Mouse (Mus musculus) c-Kit-positive CD71-negative TER-119-negative erythroid progenitor cells, embryonic 14.5 days (primary cell): ENCODE measurements around the gene Uck2.

Experiments used
- DNase-seq: peaks from one replicate; pipeline ENCODE4 v3.0.0-alpha.2; 2013; ENCODE audit warnings: low read depth

Gene Uck2

DNA sequence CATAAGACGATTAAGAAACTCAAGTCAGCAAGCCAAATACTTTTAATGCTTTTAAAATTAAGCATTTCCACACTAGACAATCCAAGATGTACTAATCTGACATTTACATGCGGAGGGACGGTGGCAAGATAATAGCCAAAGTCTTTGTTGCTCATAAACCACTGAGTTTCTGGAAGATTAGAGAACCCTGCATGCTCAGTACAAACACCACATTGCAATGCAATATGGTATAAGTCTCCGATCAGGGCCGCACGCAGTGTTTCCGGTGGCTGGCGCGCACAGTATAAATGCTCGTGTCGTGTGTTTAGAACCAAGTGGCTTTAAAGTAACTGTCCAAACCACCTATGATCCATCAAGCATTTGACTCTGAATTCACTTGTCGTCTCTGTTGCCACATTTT lies 31.5 kb downstream of the Uck2 start:
- no peak for DNase-seq

DNA sequence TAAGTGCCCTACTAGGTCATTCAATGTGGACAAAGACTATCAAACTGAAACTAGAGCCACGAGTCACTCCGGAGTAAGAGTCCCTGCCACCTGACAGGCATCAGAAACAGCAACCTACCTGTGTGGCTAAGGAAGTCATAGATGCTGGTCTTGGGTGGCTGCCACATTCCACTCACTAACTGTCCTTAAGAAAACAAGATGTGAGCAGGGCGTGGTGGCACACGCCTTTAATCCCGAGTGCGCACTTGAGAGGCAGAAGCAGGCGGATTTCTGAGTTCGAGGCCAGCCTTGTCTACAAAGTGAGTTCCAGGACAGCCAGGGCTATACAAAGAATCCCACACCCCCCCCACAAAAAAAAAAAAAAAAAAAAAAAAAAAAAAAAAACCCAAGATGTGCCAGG lies 35.2 kb downstream of the Uck2 start:
- no peak for DNase-seq

DNA sequence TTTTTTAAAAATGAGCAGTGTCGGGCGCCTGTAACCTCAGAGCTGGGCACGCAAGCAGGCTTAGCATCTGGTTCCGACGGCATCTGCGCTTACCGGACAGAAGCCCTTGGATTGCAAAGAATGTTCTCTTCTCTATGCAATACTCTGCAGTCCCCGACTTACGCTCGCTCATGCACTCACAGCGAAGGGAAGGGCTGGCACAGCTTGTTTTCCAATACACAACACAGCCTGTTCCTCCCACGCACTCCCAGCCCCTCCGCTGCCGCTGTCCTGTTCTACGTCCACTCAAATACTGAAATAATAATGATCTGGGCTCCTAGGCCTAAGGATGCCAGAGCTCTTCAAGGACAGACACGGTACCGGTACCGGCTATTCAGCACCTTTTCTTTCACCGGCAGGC lies 35.9 kb downstream of the Uck2 start:
- DNase-seq, result no peak

DNA sequence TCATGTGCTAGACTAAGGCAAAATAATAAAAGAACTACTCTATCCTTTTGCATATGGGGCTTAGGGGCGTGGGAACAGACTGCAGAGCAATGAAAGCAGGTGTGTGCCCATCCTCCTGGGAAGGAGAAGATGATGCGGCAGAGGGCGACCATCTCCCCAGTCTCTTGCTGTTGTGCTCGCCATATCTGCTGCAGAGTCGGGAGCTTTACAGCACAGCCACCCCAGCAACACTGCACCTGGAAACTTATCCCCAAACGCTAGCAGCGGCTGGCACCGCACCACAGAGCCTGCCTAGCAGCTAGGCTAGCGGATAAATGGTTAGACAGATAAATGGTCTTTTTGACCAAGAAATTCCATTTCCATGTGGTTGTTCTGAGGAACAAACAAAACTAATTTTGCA lies 37.2 kb downstream of the Uck2 start:
- no peak for DNase-seq

DNA sequence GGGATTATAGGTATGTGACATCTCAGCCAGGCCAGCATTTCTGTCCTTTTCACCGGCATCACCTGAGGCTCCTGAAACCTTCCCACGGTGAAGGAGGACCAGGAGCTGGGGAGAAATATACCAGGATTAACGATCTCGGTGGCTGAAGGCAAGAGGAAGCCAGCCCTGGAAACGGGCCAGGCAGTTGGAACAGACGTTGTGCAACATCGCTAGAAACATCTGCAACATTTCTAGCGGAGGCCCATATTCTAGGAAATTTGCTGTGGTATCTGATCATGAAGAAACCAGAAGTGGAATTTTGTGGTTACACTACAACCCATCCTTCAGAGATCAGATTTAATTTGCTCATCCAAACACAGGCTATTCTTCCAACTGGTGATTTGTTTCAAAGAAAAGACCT lies 38.1 kb downstream of the Uck2 start:
- DNase-seq, result peak; percentile 47

DNA sequence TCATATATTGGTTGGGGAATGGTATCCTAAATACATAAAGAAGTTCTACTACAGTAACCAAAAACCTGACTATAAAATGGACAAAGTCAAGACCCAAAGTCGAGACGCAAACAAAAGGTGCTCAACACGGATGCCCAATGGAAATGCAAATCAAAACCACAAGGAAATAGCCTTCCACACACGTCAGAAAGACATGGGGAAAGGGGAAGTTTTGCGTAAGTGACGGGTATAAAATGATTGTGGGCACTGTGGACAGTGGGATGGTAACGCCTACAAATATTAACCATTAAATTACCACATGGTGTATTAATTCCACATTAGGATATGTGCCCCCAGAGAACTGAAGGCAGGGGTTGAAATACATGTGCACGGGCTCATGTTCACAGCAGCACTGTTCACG lies 38.8 kb downstream of the Uck2 start:
- DNase-seq, result no peak

DNA sequence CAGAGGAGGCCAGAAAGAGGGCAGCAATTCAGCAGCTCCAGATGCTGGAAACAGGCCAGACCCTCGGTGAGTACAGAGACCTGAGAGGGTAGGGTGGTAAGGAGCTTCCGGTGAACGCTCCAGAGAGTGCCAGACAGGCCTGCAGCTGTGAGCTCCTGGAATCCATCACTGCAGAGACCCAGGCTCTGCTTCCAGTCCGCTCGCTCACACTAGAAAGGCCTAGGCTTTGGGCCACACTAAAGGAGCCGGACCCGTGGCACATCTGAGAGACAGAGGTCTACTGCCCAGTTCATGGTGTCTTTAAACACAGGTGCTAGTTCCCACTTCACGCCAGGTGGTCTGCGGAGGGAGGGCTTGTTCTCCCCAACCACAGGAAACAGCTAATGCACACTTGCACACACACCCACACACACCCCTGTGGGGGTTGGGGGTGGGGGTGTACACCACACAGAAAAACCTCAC lies 39.9 kb downstream of the Uck2 start:
- DNase-seq, result no peak

DNA sequence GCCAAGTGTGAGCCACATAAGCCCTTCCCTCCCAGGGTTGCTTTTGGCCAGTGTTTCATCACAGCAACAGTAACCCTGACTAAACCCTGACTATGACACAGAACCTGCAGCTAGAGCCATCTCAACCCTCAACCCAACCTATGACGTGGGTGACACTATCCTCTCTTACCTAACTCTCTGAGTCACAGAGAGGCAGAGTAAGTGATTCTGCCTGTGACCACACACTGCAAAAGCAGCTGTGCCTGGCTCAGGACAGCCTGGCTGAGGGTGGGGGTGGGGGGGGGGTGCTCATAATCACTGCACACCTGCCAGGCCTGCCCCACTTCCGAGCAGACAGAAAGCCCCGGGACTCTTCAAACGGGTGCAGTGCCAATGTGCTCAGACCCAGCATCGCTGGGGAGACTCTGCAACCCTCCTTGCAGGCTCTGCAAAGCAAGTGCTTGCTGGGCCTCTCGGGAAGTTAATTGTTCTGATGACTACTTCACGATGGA lies 42.9 kb downstream of the Uck2 start:
- peak; percentile 48 for DNase-seq

DNA sequence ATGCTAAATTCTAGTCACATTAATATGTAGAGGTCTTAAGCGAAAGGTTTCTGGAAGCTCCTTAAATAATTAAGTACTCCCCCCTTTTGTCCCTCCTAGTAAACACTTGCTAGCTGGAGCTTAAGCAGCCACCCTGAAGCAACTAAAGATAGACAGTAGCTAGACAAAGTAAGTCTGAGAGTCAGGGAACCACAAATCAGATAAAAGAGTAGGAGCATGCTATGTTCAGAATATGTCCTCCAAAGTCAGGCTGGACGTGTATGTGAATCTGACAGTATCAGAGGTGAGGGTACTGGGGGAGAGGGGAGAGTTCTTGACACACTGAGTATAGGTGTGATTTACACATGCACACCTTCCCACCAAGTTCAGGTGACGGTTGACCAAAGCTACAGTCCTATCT lies 43.6 kb downstream of the Uck2 start:
- no peak for DNase-seq

DNA sequence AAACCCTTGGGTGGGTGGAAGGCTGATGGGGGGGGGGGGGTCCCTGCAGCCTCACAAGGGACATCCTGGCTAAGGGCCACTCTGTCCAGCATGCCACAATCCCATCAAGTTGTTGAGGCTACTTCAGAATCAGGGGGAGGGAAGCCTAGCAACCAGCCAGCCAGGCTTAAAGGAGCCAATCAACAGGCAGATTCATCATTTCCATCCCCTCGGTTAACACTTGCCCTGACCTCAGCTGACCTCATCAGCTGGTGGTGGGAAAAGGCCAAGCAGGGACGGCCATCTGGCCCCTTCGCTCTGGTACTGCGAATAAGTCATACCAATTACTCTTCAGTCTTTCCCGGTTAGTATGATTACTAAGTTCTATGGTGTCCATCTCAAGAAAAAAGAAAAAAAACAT lies 44.8 kb downstream of the Uck2 start:
- DNase-seq, result no peak

DNA sequence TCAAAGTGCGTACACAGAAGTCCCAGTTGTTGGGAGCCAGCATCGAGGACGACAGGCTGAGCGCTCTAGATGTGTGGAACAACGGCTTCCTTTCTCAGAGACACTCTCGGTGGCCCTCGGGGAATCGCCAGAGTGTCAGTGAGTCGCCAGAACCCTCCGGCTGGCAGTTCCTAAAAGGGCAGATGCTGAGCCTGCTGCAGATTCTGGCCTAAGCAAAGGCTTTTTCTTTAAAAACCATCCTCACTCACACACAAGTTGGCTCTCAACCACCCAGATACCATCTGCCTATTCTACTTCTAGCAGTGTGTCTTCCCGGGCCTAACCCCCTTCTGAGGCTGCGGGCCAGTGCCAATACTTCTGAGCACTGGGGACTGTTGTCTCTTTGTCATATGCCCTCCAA lies 45.2 kb downstream of the Uck2 start:
- DNase-seq, result no peak

DNA sequence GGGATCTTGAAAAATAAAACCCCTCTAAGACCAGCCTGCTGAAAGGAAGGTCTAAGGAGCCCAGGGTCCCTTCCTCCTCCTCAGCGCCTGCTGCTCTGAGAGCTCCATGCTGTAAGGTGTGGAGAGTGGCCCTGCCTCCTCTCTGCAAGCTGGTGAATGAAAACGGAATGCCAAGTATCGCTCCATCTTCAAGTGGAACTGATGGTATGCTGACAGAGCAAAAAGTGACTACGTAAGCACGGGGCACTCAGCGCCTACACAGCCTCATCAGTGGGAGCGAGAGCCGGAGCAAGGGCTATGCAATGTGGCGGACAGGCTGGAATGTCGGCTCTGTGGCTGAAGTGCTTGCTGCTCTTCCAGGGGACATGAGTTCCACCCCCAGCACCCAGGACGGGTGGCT lies 47.3 kb downstream of the Uck2 start:
- DNase-seq, result no peak

DNA sequence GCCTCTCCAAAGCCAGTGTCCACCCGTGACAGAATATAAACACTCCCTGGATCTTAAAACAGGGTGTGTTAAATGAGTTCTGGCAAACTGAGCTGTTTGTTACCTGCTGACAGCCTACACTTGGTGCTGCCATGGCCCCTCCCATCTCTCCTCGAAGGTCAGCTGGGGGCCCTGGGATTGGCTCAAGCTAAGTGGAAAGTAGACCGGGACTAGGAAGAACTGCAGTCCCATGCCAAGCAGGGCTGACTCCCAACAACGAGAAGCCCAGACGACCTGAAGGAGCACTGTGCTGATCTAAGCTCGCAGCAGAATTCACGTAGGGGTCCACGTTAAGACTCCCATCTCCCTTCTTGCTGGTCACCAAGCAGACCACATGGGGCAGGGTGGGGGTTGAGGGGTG lies 48.3 kb downstream of the Uck2 start:
- DNase-seq, result no peak

DNA sequence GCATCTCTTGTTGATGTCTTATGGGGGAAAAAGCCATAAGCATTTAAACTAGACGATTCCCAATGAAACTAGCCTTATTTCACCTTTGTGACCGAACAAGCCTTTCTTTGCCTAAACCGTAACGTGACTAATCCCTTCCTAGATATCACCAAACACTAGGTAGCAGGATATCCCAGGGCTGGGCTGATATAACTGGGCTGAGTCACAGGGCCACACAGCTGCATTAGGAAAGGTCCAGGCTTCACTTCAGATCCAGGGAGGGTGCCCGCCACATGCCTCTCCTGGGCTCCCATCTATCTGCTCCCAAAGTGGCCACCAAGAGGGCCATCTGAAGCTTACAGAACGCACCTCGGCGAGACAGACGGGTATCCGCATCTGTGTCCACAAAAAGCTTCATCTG lies 50.8 kb downstream of the Uck2 start:
- DNase-seq, result no peak

DNA sequence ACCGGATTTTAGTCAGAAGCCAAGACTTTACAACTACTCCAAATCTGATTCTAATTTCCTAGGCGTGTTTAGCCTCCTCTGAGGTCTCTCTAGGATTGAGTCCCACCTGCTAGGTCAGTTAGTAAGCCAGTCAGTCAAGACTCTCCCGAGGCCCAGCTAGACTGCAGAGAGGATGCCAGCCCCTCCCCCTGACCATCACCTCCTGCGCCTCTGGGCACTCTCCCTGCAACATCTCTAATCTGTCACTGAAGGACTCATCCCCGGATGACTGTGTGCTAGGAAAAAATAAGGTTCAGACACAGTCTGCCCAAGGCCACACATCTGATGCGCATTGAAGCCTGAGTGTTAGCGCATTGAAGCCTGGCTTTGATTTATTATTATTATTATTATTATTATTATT lies 52.2 kb downstream of the Uck2 start:
- DNase-seq, result no peak

DNA sequence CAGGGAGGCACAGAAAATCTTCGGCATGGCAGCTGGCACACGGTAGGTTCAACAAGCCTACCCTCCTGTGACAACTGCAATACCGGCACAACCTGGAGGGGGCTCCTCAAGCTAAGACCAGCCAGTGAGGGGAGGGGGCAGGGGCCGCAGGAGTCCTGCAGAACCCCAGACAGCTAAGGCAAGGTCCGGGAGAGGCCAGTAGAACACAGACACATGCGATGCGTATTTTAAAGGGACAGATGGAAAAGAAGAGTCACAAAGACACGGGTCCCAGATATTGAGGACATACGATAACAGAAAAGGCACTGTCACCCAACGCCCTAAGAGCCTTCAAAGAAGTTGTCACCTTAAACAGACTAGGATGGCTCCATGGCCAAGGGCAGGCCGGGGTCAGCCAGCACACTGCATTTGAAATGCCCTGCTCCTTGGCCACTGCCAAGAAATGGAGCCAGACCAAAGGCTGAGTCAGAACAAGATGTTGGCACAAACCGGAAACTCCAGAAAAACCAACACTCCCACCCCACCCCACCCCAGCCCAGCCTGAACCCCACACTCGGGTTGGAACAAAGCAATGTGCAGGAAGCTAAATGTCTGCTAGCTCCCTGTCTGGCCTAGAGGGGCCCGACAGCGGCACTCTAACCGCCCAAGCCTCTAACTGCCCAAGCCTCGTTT lies 53.4 kb downstream of the Uck2 start:
- no peak for DNase-seq

DNA sequence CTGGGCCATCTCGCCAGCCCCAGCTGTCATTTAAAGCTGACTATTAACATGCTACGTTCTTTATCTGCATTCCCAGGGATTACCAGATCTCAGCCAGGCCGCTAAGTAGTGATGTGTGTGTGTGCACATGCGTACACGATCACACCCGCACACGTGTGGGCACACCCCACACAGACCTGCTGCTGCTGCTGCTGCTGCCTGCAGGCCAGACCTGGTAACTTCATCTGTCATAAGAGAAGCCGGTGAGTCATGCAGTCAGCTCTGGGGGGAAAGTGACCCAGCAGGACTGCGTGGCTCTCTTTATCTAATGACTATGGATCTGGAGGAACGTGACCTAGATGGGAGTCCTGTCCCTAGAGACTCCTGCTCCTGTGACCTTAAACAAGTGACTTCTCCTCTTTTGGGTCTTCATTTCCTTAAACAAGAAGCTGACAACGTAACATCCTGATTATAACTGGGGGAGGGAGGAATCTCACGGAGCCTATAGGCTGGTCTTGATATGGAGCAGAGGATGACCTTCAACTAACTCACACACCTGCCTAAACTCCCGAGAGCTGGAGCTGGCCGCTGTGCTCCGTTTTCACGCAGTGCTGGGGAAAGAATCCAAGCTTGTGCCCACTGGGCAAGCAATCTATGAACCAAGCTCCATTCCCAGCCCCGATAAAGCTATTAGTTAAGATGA lies 54.0 kb downstream of the Uck2 start:
- DNase-seq, result no peak

DNA sequence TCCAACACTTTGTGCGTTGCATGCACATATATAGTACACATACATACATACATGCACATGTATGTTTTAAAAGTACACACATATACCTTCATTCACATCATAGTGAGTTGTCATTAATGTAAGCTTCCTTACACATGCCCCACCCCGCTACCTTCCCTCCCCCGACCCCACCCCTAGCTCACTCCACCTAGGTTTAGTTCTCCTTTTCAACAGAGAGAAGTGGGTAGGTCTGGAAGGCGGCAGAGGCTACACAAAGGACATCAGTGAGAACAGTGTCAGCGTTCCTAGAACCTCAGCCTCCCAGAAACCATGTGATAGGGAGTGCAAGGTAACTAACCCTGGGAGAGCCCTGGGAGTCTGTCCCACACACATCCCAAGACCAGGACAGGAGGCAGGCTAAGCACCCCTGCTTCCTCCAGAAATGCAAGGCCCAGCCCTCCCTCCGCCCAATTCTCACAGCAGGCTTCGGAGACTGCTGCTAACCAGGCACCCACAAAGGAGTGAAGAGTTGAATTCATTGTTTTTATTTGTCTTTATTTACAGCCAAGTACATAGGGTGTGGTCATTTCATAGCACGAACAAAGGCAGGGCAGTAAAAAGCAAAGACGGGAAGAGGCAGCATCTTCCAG lies 62.6 kb downstream of the Uck2 start:
- DNase-seq, result no peak

DNA sequence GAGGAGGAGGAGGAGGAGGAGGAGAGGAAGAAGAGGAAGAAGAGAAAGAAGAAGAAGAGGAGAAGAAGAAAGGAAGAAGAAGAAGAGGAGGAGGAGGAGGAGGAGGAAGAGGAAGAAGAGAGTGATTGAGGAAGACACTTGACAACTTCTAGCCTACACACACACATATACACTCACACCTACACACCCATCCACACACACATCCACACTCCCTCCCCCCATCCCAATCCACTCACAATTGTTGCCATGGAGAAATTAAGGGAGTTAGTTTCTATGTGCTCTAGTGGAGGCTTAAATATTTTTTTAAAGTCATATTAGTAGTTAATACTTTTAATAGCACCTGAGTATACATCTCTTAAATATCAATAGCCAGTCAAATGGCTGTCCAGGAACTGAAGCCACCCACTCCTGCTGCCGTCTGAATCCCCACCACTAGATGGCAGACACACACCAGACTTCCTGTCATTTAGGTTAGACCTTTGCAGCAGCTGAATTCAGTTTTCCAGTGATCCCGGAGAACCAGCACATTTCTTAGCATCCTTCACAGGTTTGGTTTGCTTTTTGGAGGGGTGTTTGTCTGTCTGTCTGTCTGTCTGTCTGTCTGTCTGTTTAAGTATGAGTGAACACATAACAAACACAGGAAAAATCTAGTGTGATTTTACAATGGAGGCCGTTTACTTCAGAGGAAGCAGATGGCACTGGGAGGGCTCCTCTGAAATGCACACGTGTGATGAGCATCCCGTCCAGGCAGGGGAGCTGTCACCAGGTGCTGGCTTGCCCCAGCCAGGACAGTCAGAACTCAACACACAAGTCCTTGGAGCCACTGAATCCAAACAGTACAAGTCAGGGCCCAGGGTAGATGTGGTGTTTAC lies 64.6 kb downstream of the Uck2 start:
- peak; percentile 72 for DNase-seq

DNA sequence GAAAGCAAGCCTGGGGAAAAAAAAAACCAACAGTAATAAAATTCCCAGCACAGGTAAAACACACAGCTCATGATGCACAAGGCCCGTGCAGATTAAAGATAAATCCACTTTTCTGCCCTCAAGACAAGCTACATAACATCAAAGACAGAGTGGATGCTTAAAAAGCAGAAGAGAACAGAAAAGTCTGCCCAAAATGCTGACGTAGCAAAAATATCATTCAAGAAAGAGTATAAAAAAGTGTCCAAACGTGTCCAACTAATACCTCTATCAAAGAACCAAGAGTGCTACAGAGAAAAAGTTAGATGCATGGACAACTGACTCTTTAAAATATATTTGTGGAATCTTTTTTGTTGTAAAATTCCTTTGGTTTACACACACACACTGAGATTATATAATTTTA lies 69.7 kb downstream of the Uck2 start:
- DNase-seq, result no peak

DNA sequence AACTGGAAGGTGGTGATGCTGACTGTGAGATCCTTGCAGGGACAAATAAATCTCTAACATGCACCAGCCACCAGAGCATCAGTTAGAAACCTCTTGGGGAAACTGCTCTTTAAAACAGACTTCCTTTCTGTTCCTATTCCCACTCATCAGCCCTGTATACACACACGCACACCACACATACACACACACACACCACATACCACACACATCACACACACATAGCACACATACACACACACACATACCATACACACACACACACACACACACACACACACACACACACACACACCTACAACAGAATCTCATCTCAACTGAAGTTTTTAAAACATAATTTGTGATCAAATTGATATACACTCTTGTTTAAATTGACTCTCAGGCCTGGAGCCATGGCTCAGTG lies 72.4 kb downstream of the Uck2 start:
- DNase-seq, result no peak

DNA sequence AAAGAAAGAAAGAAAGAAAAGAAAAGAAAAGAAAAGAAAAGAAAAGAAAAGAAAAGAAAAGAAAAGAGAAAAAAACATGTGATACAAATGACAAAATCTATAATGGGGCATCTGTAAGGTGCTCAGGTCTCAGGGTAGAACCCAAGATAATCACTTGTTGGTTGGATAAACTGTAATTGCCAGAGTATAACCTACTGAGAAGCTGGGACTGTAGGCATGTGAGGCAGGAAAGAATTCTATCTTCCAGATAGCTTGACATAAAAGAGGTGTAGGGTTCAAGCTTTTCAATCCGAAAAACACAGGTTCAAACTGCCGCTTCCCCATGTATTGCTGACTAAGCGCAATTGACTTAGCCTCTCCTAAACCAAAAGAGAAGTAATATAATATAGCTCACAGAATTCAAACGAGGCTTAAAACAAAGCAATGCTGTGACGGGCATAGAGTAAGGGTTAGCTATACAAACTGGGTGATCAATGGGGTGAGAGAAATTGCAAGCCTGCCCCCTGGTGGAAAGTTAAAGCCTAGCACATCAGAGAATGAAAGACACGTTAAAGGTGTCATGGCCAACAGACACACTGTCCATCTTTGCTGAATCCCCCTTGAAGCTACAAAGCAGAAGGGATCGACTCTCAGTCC lies 73.0 kb downstream of the Uck2 start:
- DNase-seq, result peak; percentile 50
